Mouse (Mus musculus) retina, adult 2 months (tissue): ENCODE data around the gene Slc30a6.

ENCODE experiments used
- DNase-seq: peaks from one replicate; pipeline ENCODE4 v3.0.0-alpha.2; 2012; ENCODE audit warnings: low read depth, low spot score

The Slc30a6 gene

DNA sequence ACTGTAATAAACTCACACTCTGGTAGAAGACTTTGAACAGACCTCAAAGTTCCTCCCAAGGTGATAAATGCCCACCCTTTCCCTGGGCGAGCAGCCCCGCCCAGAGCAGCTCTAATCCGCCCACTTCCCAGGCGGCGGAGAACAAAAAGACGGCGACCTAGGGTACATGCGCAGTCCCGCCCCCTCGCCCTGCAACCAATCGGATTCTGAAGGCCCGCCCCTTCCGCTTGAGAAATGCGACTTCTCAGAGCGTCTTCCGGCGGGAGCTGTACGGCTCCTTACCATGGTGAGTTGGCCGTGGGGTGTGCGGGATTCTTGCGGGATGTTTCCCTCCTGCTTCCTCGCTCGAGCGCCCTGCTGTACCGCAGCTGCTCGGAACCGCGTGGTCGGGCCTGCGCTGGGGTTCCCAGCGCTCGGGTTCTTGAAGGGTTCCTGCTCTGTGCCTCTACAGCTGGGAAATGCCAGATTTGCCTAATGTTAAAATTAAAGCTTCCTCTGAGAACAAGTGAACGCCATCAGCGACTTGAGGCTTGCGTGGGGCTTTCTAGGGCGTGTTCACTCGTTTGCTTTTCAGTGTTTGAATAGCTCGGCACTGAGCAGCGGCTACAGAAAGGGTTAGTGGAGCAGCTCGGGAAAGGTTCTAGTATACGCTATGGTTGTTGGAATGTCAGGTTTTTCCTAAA lies at the start of gene Slc30a6:
TSS of gene Slc30a6 (plus strand) at position 226 of the 683 bp plus-strand sequence.
- DNase-seq = peak; percentile 90

DNA sequence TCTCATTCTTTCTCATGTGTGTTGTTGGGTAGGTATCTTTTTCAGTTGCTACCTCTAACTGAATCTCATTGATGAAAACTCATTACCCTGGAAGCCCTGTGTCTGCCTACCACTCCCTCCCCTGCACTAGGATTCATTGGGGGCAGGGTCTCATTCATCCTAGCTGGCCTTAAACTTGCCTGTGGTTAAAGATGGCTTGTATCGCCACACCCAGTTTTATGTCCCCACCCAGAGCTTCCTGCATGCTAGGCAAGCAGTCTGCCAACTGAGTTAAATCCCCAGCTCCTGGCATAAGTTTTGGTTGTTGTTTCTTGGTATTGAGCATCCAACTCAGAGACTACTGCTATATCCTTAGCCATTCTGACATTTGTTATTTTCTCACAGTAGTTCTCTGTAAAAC lies 31.8 kb upstream of the Slc30a6 start:
- no peak for DNase-seq

DNA sequence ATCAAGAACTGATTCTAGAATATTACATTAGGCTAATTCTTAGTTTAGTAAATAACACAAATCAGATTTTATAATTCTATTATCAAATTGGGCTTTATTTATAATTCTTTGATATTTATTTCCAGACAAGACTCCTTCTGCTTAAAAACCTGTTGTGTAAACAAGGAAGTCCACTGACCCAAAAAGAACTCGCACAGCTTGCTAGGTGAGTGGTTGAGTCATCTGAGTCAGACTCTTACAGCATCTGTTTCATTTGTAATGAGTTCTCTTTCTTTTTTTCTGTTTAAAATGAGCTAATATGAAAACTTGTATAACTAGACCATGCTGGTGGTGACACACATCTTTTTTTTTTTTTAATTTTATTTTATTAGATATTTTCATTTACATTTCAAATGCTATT lies 18.5 kb upstream of the Slc30a6 start:
- no peak for DNase-seq

DNA sequence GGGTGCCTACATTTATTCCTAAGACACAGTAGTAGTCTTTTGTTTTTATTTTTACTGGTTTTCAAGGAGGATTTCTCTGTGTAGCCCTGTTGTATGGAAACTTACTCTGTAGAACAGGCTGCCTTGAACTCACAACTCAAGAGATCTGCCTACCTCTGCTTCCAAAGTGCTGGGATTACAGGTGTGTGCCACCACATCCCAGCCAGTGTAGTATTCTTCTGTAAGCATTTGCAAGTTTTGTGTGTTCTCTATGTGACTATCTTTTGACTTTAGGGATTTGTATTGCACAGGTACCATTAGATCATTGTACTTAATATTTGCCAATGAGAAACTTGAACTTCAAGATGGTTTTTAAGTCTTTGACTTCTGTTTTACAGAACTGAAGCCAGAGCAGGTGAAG lies 8.8 kb upstream of the Slc30a6 start:
- no peak for DNase-seq

DNA sequence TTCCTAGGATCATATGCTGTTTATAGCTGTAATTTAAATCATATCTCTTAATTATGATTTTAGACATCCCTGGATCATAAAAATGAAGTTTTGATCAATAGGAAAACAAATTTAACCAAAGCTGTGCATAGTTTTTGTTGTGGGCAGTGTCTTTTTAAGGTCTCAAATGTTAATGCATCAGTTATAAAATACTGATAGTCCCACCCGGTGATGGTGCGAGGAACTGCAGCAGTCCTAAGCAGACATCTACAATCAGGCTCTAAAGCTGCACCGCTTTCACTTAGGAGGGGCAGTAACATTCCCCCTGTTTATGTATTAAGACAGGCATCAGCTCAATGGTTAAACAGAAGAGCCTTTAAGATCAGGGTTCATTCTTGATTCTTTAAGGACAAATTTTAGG lies 5.6 kb upstream of the Slc30a6 start:
- no peak for DNase-seq

DNA sequence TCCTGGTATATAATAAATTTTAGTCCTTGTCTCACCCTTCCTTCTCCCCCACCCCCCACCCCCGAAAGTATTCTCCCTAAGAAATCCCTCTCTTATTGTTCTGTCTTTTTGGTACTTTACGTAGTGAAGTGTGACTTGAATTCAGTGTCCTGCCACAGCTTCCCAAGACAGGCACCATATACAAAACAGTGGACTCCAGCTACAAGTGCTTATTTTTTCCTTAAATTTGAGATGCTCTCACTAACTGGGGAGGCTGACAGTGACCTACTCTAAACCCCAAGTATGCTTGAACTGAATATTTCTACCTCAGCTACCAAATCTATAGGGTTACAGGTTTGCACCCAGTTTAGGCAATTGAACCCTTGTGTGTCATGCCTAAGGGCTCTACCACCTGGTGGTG lies 1.0 kb upstream of the Slc30a6 start:
- no peak for DNase-seq

DNA sequence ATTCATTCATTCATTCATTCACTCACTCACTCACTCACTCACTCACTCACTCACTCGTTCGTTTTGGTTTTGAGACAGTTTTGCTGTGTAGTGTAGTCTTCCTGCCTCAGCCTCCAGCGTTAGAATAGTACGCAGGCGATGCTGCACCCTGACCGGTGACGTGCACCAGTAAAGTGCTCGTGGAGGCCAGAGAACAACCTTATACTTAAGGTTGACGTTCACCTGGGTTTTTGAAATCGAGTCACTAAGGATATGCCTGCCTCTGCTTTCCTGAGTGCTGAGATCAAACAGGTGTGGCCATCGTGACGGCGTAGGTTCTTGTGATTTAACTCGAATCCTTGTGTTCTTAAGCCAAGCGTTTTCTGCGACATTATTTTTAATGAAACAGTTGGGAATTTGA lies 553 bp upstream of the Slc30a6 start:
- DNase-seq = no peak

DNA sequence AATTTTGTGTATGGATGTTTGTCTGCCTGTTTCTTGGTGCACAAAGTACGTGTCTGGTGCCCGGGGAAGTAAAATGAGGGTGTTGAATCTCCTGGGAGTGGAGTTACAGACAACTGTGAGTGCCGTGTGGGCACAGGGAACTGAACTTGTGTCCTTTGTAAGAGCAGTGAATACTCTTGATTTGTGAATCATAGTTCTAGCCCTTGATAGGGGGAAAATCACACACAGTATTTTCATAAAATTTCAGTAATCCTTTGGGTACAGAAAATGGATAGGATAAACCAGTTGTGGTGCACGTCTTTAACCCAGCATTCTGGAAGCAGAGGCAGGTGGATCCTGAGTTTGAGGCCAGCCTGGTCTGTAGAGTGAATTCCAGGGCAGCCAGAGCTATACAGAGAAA lies 1.4 kb downstream of the Slc30a6 start:
- no peak for DNase-seq

DNA sequence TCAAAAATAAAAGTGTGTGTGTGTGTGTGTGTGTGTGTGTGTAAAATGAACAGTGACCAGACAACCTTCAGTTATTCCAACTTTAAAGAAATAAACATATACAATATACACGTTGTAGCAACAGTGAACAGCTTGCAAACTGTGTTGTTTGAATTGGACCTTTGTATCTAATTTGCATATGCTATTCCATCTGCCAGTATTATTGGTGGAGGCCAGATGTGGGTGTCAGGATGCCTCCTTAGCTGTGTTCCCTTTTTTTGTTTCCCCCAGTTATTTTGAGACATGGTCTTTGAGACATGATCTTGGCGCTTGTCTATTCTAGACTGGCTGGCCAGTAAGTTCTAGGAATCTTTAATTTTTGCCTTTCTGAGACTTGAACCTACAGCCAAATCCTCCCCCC lies 1.8 kb downstream of the Slc30a6 start:
- DNase-seq = no peak

DNA sequence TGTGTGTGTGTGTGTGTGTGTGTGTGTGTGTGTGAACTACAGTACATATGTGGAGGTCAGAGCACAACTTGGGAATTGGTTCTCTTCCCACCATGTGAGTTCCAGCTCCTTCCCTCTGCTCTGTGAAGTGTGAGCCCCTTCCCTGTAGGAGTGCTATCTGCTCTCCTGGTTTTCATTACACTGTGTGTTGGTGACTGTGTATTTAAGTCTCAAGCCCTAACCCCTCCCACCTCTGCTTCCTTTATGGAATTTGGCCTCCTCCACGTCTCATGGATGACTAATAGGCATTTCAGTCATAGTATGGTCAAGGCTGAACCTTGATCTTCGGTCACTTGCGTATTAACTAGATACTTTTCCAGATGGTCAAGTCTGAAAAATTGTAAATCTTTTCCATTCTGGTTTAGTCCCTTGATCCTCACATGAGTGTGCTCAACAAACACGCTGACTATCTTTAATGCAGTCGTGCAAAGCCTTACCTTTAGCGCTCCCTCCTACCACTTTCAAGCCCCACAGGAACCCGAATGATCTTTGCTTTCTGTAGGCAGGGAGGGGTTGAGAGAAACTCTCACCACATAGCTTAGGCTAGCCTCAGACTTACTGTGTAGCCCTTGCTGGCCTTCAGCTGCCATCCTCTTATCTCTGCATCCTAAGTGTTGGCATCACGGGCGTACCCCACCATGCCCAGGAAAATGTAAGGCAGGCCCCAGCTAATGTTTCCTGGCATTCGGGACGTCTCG lies 7.2 kb downstream of the Slc30a6 start:
- DNase-seq = no peak

DNA sequence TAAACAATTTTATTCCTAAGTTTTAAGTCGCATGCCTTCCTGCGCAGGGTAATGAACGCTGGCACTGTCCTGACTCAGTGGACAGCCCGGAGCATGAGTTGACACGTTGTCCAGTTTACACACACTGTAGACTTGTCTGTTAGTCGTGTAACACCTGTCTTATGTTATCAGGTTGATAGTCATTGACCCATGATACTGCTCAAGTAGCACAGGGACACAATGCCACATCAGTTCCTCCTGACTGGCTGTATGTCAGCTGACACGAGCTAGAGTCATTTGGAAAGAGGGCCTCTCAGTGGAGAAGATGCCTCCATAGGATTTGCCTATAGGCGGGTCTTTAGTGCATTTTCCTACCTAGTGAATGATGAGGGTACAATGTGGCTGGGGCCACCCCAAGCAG lies 11.1 kb downstream of the Slc30a6 start:
- DNase-seq = no peak

DNA sequence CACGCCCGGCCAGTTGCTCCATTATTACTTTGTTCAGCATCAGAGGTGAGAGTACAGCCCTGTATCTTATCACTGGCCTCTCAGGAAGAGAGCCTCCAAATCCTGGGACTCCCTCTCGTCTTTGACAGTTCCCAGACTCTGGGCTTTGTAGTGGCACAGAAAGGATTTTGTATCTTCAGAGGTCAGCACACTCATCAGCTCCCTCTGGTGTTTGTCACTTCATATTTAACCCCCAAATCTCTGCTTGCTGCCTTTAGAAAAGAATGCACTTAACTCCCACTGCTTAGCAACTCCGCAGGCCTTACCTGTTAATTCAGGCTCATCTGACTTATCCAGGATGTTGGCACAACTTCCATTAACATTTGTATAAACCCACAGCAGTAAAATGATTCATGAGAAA lies 14.3 kb downstream of the Slc30a6 start:
- DNase-seq = no peak

DNA sequence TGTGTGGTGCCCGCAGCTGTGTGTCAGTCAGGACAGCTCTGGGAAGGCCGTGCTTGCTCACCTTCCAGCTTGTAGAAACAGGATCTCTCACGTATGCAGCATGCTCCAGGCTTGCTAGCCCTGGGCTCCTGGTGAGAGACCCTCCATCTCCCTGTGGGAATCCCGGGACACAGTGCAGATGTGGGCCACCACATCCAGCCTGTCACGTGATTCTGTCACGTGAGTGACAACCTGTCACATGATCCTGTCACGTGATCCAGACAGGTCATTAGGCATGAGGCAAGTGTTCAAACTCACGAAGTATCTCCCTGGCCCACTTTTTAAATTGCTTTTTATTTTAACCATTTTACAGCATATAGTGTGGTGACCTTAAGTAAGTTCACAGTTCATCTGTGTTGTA lies 17.9 kb downstream of the Slc30a6 start:
- no peak for DNase-seq

DNA sequence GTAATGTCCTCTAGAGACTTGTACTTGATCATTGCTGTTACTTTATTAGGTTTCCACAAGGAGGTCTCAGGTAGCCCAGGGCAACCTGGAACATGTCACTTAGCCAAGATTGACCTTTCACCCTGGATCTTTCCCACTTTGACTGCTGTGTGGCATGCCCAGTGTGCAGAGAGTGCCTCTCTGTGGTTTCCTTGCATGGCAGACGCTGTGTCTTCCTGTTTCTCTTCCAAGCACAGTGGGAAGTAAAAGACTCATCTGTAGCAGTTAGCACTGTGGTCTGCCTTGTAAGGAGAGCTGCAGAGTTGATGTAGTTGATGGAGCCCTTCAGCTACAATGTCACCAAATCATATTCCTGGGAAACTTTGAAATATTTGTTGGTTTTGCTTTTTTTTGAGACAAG lies 19.3 kb downstream of the Slc30a6 start:
- DNase-seq = no peak

DNA sequence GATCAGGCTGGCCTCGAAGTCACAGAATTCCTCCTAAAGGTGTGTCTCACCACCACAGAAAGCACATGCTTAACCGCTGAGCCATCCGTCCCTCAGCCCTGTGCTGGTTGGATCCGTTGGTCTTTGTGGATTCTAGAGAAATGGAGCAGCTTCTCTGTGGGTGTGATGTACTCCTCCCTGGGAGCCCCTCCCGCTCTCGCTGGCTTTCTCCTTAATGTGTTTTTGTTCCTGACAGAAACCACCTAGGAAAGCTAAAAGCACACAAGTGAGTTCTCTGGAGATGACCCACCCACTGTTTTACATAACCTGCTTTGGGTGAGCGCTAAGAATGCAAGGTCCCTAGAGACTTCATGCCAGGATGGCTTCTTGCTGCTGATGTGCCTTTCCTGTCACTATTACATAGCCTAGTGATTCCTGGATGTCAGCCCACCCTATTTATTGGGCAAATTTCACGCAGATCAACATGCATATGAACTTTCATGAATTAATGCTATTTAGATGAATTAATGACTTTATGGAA lies 21.5 kb downstream of the Slc30a6 start:
- no peak for DNase-seq

DNA sequence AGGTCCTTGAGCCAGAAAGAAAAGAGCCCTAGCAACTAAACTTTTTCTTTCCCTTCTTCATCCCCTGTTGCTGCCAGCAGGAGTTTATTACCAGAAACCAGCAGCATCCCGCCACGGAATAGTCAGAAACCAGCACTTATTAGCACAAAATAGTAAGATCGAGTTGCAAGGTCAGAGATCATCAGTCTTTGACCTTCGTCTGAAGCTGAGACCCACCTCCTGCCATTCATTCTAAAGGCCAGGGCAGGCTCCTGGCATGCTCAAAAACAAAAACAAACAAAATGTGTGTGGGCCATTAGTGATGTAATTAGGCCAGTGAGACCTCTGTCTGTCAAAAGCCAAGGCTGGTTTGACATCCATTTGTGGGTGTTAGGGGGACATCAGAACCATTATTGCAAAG lies 22.8 kb downstream of the Slc30a6 start:
- no peak for DNase-seq

DNA sequence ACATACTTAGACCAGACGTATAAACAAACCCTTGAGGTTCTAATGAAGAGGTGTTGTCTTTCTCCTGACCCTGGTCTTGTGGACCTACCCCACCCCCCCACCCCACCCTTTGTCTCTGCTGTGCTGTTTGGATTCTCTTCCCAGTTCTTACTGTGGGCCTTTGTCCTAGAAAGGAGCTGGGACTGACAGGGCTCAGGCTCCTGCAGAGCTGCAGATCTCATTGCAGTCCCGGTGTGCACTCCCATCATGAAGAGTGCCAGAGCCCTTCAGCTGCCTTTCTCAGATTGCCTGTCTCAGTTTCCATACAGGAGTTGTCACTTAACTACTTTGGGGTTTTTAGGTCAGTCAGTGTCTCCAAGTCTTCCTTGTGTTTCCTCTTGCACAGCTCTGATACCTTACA lies 25.2 kb downstream of the Slc30a6 start:
- no peak for DNase-seq

DNA sequence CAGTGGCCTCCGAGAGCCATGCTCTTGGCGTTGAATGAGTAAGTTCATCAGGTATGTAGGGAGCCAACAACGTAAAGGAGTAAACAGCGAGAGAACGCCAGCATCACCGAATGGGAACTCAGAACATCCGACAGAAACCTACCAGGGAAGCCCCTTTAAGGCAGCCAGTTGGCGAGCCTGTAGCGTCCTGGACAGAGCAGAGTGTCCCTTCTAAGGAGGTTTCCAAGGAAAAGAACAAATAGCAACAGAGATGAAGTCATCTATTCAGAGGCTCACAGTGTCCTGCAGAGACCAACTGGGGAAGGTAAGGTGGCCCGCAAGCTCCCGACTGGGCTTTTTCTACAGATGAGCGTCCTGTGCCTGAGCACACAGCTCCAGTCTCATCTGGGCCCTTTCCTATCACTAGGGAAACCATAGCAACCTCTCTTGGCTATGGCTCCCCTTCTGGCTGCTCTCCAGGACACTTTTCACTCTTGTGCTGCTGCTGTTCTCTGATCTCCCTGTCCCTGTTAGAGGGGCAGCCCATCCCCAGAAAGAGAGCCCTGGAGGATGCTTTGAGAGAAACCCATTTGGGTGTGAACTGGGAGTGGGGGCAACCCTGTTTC lies 29.1 kb downstream of the Slc30a6 start:
- no peak for DNase-seq

DNA sequence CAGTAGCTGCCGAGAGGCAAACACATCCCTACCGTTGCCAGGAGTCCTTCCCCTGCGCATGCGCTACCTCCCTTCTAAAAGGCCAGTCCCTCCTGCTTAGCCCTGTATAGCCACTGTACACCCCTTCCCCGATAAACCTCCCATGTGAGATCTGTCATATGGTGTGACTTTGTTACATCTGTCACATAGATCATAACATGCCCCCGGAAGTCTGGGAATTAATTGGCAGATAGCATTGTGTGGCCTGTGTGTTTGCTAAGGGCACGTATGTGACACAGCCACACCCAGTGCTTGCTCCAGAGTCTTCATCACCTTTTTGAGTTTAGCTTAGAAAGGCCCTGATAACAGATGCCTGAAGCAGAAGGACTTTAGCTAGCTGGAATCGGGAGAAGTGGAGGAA lies 34.7 kb downstream of the Slc30a6 start:
- DNase-seq = no peak

DNA sequence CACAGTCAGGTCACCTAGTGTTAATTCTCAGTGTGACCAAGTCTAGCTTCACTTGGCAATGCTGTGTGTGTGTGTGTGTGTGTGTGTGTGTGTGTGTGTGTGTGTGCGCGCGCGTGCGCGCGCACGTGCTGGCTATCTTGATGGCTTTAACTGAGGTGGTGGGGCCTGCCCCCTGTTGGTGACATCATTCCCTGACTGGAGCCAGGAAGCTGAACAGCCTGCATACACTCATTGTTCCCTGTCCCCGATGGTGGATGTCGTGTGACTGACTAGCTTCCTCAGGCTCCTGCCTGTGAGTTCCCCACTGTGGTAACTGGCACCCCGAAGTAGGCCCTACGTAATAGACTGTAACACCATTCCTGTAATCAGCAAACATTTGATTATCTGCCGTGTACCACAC lies 36.1 kb downstream of the Slc30a6 start:
- no peak for DNase-seq

DNA sequence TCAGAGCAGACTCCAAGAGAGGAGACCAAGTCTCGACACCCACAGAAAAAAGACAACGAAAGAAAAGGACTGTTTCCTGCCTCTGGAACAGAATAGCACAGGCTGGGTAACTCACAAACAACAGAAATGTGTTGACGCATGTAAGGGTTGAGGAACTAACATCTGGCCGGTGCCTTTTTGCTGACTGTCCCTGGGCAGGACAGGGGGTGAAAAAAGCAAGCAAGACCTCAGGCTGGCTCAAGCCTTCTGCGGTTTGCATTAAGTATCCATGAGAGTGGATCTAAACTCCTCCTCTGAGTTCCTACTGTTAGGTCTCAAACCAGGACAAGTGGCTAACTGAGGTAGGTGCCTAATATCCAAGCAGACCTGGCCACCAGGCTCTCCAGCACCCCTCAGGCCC lies 37.2 kb downstream of the Slc30a6 start:
- no peak for DNase-seq

DNA sequence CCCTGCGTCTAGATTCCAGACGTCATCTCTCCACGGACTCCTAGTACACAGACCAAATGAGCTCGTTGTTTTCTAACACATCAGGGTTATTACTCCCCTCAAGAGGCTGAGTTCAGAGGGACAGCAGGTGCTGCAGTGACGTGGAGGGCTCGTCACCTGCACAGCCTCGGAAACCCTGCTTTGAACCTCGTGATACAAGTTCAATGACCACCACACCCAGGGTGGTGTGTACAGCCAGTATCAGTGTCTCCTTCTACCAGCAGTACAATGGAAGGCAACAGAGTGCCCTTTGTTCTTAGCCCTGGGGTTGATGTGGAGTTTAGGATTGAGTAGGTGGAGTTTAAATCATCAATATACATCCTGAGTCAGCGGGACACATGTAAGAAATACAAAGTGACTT lies 42.4 kb downstream of the Slc30a6 start:
- DNase-seq = no peak

DNA sequence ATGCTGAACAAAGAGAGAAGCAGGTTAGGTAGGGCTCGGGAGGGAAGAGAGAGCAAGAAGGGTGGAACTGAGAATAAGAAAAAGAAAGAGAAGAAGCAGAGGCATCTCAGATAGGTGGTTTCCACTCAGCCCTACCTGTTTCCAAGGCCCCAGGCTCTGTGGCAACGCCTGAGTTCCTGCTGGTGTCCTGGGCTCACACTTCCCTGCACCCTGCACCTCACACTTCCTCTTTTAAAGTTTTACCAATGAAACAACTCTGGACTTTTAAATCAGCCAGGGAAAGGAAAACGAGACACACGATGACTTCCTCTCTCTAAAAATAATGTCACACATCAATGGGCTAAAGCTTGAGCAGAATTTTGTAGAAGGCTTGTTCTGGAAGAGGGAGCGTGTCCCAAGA lies 45.1 kb downstream of the Slc30a6 start:
- no peak for DNase-seq
